Mouse (Mus musculus) brain, embryonic 14.5 days (tissue): ENCODE results near the gene Ckmt2.

Source experiments
- CTCF ChIP-seq: fragments of 200-500 bp; IDR thresholded peaks from 2 replicates; pipeline ENCODE4 v1.5.1; 2012; ENCODE audit warnings: inconsistent platforms, mild to moderate bottlenecking, moderate library complexity, borderline replicate concordance; ENCODE audit not compliant: insufficient read depth, insufficient read length; ENCODE audit errors: extremely low read depth
- POLR2A ChIP-seq: fragments of 200-500 bp; IDR thresholded peaks from 2 replicates; pipeline ENCODE4 v1.6.1; 2012; ENCODE audit warnings: mild to moderate bottlenecking, inconsistent platforms, borderline replicate concordance; ENCODE audit not compliant: poor library complexity, insufficient read depth, insufficient read length, severe bottlenecking; ENCODE audit errors: extremely low read depth

GRCm38 (mm10) chr13:91921010-91921409 lies 44.3 kb upstream of the Ckmt2 start:
- TF ChIP-seq POLR2A (no peak), CTCF (no peak)
